Mouse (Mus musculus) erythroblast, adult 5-6 weeks (primary cell): ENCODE measurements around the gene Rgs14. TPM values are rescaled to one million over a fixed set of nuclear protein-coding genes. Genes with fewer than 3 reads are reported as not detected.

Experiments used
- ATAC-seq: replicated peaks from 2 replicates; pipeline ENCODE4 v1.8.0; 2016; ENCODE audit warnings: moderate number of reproducible peaks, mild to moderate bottlenecking, moderate TSS enrichment, inconsistent platforms; ENCODE audit not compliant: poor library complexity, low FRiP score, severe bottlenecking
- total RNA-seq, 2 experiments: library from RNA; stranded (forward) in 1 of 2; stranded (reverse) in 1 of 2; fragments of 150-400 nt in 1 of 2; fragments of 200-764, 138-1000 nt in 1 of 2; gene quantifications; 2 replicates each; pipeline versions ENCODE4 v1.2.3 to v1.2.4; 2015 to 2017; ENCODE audit warnings: low replicate concordance in 2 of 2

Gene Rgs14
- total RNA-seq, 2 experiments from 2014 or later, result 7.8 to 9.0 TPM

DNA sequence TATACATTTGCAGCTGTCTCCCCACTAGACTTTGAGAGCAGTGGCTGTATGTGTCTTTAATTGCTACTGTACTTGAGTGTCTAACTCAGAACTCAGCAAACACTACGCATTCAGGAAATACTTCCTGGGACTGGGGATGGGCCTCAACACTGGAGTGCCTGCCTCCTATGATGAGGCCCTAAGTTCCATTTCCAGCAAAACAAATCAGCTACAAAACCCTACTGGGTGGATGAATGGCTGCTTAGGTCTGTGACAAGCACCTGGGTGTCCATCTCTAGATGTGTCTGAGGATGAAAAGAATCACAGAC is 30.5 kb downstream of the Rgs14 start:
- ATAC-seq, result no peak

- no peak for ATAC-seq
Measured at GRCm38 (mm10) chr13:55403266-55403665, 33.7 kb downstream of the Rgs14 start.

DNA sequence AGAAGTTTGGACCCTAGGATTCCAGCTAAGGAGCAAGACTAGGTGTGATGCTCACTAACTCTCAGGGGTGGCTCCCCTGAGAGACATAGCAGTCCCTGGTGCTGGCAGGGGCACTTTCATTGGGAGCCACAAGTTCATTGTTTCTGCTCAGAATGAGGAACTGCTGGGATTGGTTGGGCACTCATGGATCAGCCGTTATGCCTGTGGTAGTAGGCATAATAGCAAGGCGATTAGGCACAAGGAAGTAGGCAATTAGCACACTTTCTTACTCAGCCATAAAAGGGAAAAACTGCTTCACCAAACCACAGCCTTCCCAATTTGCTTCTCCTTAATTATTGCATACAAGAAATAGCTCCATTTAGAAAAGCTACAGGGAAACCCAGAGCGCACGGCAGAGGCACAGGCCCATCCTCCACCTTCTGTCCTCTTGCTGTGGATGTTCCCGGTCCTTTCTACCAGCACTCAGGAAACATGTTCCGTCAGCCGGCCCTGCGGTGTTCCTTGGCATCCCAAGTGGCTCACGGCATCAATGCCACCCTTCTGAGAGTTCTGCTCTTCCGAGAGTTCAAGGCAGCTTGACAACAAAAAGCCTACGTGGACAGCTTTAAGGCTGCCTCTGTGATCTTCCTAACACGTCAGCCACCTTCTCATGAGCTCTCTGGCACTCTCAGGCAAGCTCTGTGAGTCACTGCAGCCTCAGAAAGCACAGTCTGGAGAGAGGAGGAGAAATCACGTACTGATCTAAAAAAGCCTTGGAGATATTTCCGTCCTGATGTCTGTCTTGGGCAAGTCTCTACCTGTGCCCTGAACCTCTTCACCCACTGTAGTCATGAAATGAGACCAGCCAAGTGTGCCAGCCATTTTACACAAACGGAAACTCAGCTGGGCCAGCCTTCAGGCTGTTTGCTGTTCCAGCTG is 34.7 kb downstream of the Rgs14 start:
- no peak for ATAC-seq

DNA sequence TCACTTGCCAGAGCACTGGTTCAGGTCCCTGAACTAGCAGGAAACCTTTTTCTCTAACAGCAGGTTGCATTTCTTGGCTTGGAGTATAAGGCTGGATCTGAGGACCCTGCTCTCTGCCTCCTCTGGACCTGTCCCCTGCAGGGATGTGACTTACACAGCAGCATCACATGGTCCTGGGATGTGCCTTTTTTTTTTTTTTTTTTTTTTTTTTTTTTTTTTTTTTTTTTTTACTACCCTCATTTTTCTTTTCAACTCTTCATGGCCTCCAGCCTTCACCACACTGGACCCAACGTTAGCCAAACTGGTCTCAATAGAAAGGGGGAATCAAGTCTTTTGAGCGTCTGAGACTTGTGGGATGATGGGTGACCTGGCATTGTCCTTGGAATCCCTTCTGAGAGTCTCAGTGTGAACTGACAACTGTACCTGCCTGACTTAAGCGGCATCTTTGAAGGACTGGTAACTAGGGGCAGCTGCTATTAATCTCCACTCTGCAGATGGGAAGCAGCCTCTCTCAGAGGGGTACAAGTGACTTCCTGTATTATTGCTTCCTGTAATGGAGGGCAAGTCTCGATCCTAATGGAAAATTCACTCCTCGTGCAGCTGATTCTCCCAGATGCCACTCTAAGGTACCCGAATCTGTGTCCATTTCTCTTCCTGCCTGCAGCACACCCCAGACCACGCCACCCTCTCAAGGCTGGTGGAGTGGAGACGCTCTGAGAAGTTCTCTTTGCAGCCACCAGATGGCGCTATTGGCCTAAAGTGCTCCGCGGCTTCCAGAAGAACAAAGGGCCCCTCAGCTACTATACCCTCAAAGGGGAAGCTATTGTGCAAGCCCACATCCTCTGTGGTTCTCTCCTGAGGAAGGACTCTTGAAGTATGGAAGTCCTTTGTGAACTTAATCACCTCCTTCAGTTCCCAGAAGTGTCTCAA is 35.6 kb downstream of the Rgs14 start:
- peak; percentile 76 for ATAC-seq

GRCm38 (mm10) chr13:55405783-55406390 is 36.4 kb downstream of the Rgs14 start:
- ATAC-seq, result no peak

GRCm38 (mm10) chr13:55407341-55407740 is 37.8 kb downstream of the Rgs14 start:
- ATAC-seq, result no peak

DNA sequence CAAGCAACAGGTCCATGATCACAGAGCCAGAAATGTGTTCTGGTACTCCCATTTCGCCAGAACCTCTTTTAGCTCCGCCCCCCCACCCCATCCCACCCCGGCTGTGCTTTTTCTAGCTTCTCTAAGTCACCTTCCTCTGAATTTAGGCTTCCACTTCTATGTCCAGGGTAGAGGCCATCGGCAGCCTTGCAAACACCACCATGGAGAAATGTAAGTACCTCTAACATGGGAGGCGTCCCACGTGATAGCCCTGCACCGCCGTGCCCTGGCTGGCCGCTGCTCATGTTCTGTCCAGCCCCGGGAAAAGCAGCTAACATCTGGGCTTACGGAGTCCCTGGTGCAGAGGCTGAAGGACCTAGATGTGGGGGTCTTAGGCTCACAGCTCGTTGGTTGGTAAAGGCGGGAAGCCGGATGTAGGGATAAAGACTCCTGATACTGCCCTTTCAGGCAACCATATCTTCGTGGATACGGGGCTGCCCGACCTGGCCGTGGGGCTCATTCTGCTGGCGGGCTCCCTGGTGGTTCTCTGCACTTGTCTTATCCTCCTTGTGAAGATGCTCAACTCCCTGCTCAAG is 39.1 kb downstream of the Rgs14 start:
- no peak for ATAC-seq

- ATAC-seq, result no peak
Measured at GRCm38 (mm10) chr13:55411826-55412225, 42.3 kb downstream of the Rgs14 start.

- no peak for ATAC-seq
Measured at GRCm38 (mm10) chr13:55412643-55413307, 43.2 kb downstream of the Rgs14 start.

DNA sequence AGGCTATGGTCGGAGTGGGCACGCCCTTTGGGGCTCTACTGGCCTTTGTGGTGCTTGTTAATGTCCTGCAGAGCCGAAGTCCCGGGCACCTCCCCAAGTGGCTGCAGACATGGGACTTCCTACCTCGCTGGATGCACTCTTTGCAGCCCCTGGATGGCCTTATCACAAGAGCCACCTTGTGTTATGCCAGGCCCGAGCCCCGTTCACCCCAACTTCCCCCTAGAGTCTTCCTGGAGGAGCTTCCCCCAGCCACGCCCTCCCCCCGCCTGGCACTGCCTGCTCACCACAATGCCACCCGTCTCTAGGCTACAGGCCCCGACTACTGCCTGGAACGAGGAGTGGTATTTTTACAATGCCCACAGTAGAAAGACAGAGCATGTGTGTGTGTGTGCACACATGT is 43.8 kb downstream of the Rgs14 start:
- no peak for ATAC-seq

DNA sequence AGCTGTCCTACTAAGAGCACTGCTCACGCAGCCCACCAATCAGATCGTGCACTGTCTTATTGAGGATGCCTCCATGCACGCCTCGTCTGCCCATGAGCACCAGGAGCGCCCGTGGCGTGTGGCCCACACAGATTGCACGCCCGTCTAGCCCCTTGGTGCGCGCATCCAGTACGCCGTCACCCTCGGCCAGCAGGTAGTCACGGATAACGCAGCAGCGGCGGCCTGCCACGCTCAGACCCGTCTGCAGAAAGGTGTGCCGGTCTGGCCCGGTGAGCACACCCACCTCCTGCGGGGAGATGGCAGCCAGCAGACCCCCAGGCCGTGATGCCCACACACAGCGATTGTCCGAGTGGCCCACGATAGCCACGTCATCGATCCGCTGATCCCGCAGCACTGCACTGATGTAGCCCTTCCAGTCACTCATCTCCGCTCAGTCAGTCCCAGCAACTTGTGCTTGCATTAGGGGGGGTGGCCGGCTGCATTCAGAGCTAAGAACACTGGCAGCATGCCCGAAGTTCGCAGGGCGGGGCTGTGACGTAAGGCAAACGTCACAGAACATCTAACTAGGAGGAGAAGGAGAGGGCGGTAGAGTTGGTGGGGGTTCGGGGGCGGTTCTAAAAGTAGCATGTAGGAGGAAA is 45.3 kb downstream of the Rgs14 start, which contains the start of gene Pfn3:
Gene Pfn3 (minus strand): TSS at position 490 of the 638 bp plus-strand sequence.
- no peak for ATAC-seq

DNA sequence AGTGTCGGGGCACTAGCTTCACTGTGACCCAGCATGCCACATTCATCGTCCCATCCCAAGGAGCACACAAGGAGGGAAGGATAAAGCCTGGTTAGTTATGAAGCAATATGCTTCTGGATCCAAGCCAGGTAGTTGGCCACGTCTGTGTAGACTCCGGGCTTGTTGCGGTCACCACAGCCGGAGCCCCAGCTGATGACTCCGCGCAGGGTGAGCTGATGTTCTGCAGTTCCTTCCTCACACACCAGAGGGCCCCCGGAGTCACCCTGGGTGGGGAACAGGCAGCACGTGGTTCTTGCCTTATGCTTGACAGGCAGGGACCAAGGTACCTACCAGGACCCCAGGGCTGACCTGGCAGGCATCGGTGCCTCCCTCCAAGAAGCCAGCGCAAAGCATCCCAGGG is 48.5 kb downstream of the Rgs14 start:
- ATAC-seq, result peak; percentile 83

GRCm38 (mm10) chr13:55419142-55419541 is 49.6 kb downstream of the Rgs14 start:
- ATAC-seq, result no peak

GRCm38 (mm10) chr13:55420018-55420932 is 50.7 kb downstream of the Rgs14 start:
- ATAC-seq, result 0 out of 2 replicates have a peak, but pooled peaks have one; percentile 15

- ATAC-seq, result no peak
Measured at GRCm38 (mm10) chr13:55420933-55421800, 51.6 kb downstream of the Rgs14 start.

GRCm38 (mm10) chr13:55426613-55427012 is 57.1 kb downstream of the Rgs14 start, which contains the start of gene F12:
TSS of gene F12 (minus strand) at chr13:55426793.
- 0 out of 2 replicates have a peak, but pooled peaks have one; percentile 15 for ATAC-seq
